Mouse (Mus musculus) forebrain, embryonic 14.5 days (tissue): ENCODE data around the gene Mboat7. TPM values are rescaled to one million over a fixed set of nuclear protein-coding genes. Genes with fewer than 3 reads are reported as not detected.

Experiments used
- ATAC-seq: fragments of 200-750 bp; cut with Nextera tagmentation; 2 replicates; pipeline ENCODE4 v1.8.0; 2017; ENCODE audit warnings: mild to moderate bottlenecking, moderate library complexity
- DNase-seq: peaks from one replicate; pipeline ENCODE4 v3.0.0-alpha.2; 2015; ENCODE audit warnings: low spot score
- H3K27ac ChIP-seq: fragments of 300-500 bp; sonication (generic); 2 replicates; pipeline ENCODE4 v1.5.1; 2014; ENCODE audit warnings: low read depth, mild to moderate bottlenecking, control low read depth, low read length, moderate library complexity
- H3K27me3 ChIP-seq: fragments of 300-500 bp; sonication (generic); replicated peaks from 2 replicates; pipeline ENCODE4 v1.6.1; 2014; ENCODE audit warnings: low read length, control low read depth, mixed read lengths; ENCODE audit not compliant: control insufficient read depth, insufficient read depth
- H3K36me3 ChIP-seq: fragments of 300-500 bp; sonication (generic); 2 replicates; pipeline ENCODE4 v1.6.1; 2014; ENCODE audit warnings: low read length, control low read depth; ENCODE audit not compliant: control insufficient read depth, insufficient read depth
- H3K4me1 ChIP-seq: fragments of 300-500 bp; sonication (generic); 2 replicates; pipeline ENCODE4 v1.6.1; 2014; ENCODE audit warnings: antibody characterized with exemption, low read length, control low read depth; ENCODE audit not compliant: control insufficient read depth, insufficient read depth
- H3K4me2 ChIP-seq: fragments of 300-500 bp; sonication (generic); 2 replicates; pipeline ENCODE4 v1.6.1; 2014; ENCODE audit warnings: mild to moderate bottlenecking, control low read depth, low read length
- H3K4me3 ChIP-seq: fragments of 300-500 bp; sonication (generic); 2 replicates; pipeline ENCODE4 v1.5.1; 2014; ENCODE audit warnings: low read depth, low read length, control low read depth
- H3K9ac ChIP-seq: fragments of 300-500 bp; sonication (generic); 2 replicates; pipeline ENCODE4 v1.6.1; 2014; ENCODE audit warnings: mild to moderate bottlenecking, low read length, control low read depth, moderate library complexity
- H3K9me3 ChIP-seq: fragments of 300-500 bp; sonication (generic); replicated peaks from 2 replicates; pipeline ENCODE4 v1.6.1; 2016; ENCODE audit warnings: low read length, control low read depth, mixed read lengths; ENCODE audit not compliant: control insufficient read depth
- WGBS: fragments of 180-500 bp; shearing (Covaris S2); extraction: QIAGEN DNeasy Blood & Tissue Kit; methylation state at CpG from one replicate; pipeline ENCODE4 v1.1.7; 2014; 5-methylcytosine and 5-hydroxymethylcytosine counted together
- polyA plus RNA-seq: library from polyadenylated mRNA; unstranded; fragments of >200 nt; fragmentation: Nextera tagmentation; extraction: Ambion mirVana; gene quantifications from 2 replicates; pipeline ENCODE4 v1.2.1, GENCODE M21; 2014

Gene Mboat7
- polyA plus RNA-seq, 1 experiment from 2014 or later = 35.1 TPM

DNA sequence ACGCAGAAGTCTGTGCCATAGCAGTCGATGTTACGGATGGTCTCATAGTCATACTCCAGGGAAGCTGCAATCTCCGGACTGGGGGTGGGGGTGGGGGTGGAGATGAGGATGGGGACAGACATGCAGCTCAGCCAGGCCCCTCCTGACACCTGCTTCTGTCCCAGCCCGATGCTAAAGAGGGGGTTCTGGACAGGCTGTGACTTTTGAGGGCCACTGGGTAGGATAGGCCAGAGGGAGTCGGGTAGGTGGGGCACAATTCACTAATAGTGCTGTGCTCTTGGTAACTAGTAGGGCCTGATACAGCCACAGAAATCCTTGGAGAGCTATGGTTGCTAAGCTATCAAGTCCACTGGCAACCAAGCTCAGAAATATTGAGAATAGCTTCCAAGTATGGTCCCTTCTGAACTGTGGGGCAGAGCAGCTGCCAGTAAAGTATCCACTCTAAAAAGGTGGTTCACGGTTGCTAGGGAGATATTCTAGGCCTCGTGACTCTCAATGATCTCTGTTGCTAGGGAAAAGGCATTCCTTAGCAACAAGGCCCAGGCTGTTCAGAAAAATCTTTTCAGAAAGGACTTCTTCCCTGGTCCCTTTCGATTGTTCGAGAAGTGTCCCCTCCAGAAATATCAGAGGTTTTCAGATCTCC is 9.3 kb downstream of the Mboat7 start:
- Histone ChIP-seq H3K27ac (peak overlapping the region; percentile 65), H3K4me1 (peaks cover 7% of the 10 kb centered on the region), H3K4me3 (no peak overlapping the region), H3K9ac (no peak overlapping the region), H3K27me3 (no peaks in the 10 kb centered on the region), H3K9me3 (no peaks in the 10 kb centered on the region), H3K36me3 (peaks cover 37% of the 10 kb centered on the region), H3K4me2 (no peak overlapping the region)
- WGBS = 71% methylated on average over 10 of the region's 10 CpGs
- DNase-seq = peak; percentile 67
- peak; percentile 74; the same call in 1 of the 2 replicates for ATAC-seq

DNA sequence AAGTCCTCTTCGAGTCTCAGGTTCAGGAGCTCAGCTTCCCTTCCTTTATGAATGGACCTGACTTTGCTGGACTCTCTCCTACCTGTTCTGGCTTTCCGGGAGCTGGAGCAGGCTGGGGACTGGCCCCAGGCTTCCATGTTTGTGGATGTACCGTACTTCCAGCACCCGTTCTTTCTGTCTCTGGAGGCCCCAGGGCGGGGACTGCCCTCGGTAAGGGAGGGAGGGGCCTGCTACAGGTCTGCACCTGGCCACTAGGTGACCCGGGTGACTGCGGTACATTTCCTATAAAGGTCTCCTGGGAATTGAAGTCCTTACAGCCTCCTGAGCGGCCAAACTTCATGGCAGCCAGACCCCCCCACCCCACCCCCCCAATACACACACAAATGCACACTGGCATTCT is 16.0 kb downstream of the Mboat7 start, which contains the start of gene Tmc4:
Tmc4 (minus strand) TSS at position 212 of the 400 bp plus-strand sequence.
- 0 out of 2 replicates have a peak within 1 kb of the TSS, but pooled peaks have one; percentile 3 for H3K9ac ChIP-seq
- 0 out of 2 replicates have a peak, but pooled peaks cover 7% of the 10 kb centered on the region for H3K36me3 ChIP-seq
- no peaks in the 10 kb centered on the region for H3K9me3 ChIP-seq
- no peak within 1 kb of the TSS for H3K4me3 ChIP-seq
- H3K27ac ChIP-seq = no peak within 1 kb of the TSS
- no peak for DNase-seq
- H3K27me3 ChIP-seq = no peaks in the 10 kb centered on the region
- 54% methylated on average over 9 of the region's 9 CpGs for WGBS
- no peak for ATAC-seq
- H3K4me2 ChIP-seq = no peak within 1 kb of the TSS
- no peaks in the 10 kb centered on the region for H3K4me1 ChIP-seq

GRCm38 (mm10) chr7:3676371-3676770 is 17.0 kb downstream of the Mboat7 start:
- H3K4me1 ChIP-seq = no peaks in the 10 kb centered on the region
- H3K27ac ChIP-seq = no peak overlapping the region
- H3K4me3 ChIP-seq = no peak overlapping the region
- WGBS = 88% methylated on average over 12 of the region's 12 CpGs
- no peak overlapping the region for H3K4me2 ChIP-seq
- no peaks in the 10 kb centered on the region for H3K9me3 ChIP-seq
- no peaks in the 10 kb centered on the region for H3K27me3 ChIP-seq
- ATAC-seq = no peak
- 0 out of 2 replicates have a peak overlapping the region, but pooled peaks have one; percentile 3 for H3K9ac ChIP-seq
- no peak for DNase-seq
- H3K36me3 ChIP-seq = 0 out of 2 replicates have a peak, but pooled peaks cover 4% of the 10 kb centered on the region

- no peak for DNase-seq
- Histone ChIP-seq H3K4me1 (no peaks in the 10 kb centered on the region), H3K27ac (no peak overlapping the region), H3K4me3 (no peak overlapping the region), H3K9ac (no peak overlapping the region), H3K4me2 (no peak overlapping the region), H3K36me3 (0 out of 2 replicates have a peak, but pooled peaks cover 4% of the 10 kb centered on the region), H3K9me3 (no peaks in the 10 kb centered on the region), H3K27me3 (no peaks in the 10 kb centered on the region)
- 77% methylated on average over 3 of the region's 3 CpGs for WGBS
- no peak for ATAC-seq
Measured at GRCm38 (mm10) chr7:3675228-3675548, 18.1 kb downstream of the Mboat7 start.

DNA sequence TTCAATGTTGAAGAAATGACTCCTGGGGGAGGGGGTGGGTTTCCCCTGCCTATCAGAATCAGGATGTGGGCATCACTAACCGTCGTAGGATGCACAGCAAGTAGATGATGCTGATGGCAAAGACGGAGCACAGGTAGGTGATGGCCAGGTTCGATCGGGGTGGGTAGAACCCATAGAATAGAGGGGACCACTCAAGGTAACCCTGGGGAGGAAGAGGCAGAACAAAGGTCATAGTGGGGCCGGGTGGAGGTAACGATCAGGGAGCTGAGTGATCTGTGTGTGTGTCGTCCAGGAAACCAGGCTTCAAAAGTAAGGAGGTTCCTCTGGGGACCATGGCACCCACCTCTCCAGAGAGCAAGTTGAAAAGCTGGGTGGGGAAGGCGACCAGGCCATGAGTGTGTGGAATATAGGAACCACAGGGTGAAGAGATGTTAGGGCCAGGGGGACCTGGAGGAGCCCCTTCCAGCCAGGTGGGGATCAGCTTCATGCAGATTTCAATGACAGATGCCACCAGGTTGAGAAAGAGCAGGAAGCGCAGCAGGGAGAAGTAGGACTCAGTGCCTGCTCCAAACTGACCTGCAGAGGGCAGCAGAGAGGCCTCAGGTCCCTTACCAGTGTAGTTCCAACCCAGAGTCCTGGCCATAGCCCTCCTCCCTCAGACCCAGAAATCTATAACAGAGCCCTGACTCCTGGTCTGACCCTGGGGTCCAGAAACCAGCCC is 18.7 kb downstream of the Mboat7 start:
- ATAC-seq = peak; percentile 90
- H3K27ac ChIP-seq = no peak overlapping the region

GRCm38 (mm10) chr7:3666921-3667391 is 26.4 kb downstream of the Mboat7 start:
- H3K9me3 ChIP-seq = no peaks in the 10 kb centered on the region
- peaks cover 10% of the 10 kb centered on the region for H3K4me1 ChIP-seq
- WGBS = 19% methylated on average over 14 of the region's 14 CpGs
- ATAC-seq (no peak), DNase-seq (no peak)
- H3K36me3 ChIP-seq = peaks cover 16% of the 10 kb centered on the region
- no peaks in the 10 kb centered on the region for H3K27me3 ChIP-seq
- no peak overlapping the region for H3K4me3 ChIP-seq
- H3K27ac ChIP-seq = no peak overlapping the region
- no peak overlapping the region for H3K9ac ChIP-seq
- H3K4me2 ChIP-seq = no peak overlapping the region

More for the DNA sequence above, 18.7 kb downstream of the Mboat7 start:
- no peaks in the 10 kb centered on the region for H3K27me3 ChIP-seq
- no peaks in the 10 kb centered on the region for H3K4me1 ChIP-seq
- 0 out of 2 replicates have a peak, but pooled peaks cover 4% of the 10 kb centered on the region for H3K36me3 ChIP-seq
- no peak overlapping the region for H3K4me2 ChIP-seq
- DNase-seq = peak; percentile 87
- H3K4me3 ChIP-seq = no peak overlapping the region
- WGBS = 73% methylated on average over 10 of the region's 10 CpGs
- no peak overlapping the region for H3K9ac ChIP-seq
- H3K9me3 ChIP-seq = no peaks in the 10 kb centered on the region

DNA sequence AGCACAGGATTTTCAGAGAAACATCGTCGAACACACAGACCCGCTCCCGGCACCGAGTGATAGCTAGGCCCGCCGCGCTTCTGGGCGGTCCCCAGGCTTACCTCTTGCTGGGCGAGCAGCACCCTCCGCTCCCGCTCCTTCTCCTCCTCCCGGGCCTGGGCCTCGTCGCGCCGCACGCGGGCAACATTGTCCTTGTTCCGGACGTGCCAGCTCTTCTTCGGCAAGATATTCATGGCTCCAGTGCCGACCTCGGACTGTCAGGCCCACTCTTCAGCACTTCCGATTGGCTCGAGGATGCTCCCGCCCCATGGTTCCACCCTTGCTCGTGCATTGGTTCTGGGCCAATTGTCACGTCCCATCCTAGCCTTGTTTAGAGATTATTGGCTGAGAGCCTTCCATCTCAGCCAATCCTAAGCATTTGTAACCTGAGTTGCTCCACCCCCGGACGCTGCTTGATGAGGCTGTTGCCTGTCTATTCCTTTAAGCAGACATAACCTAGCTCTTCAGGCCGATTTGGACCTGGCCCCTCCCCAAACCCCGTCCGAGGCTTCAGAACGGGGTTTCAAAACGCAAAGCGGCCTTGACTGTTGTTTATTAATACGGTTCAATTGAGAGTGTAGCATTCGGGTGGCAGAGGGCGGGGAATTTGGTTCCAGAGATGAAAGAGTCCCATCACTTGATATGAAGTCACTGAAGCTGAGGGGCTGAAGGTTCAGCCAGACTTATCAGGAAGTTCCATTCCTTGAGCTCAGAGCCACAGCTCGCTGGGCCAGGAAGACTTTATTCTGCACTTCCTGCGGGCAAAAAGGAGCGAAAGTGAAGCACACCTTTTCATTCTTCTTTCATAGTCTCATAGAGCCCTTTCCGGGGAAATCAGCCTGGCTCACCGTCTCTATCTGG is 27.9 kb downstream of the Mboat7 start, which contains the start of gene Leng1:
Leng1 (minus strand) TSS at position 626 of the 900 bp plus-strand sequence.
- 4% methylated on average over 45 of the region's 45 CpGs for WGBS
- H3K9me3 ChIP-seq = no peaks in the 10 kb centered on the region
- no peaks in the 10 kb centered on the region for H3K27me3 ChIP-seq
- ATAC-seq = peak; percentile 99
- peak within 1 kb of the TSS; percentile 69 for H3K4me3 ChIP-seq
- peak within 1 kb of the TSS; percentile 84 for H3K4me2 ChIP-seq
- peak within 1 kb of the TSS; percentile 76 for H3K9ac ChIP-seq
- peaks cover 31% of the 10 kb centered on the region for H3K36me3 ChIP-seq
- DNase-seq = peak; percentile 99
- H3K27ac ChIP-seq = peak within 1 kb of the TSS; percentile 80
- peaks cover 10% of the 10 kb centered on the region for H3K4me1 ChIP-seq

DNA sequence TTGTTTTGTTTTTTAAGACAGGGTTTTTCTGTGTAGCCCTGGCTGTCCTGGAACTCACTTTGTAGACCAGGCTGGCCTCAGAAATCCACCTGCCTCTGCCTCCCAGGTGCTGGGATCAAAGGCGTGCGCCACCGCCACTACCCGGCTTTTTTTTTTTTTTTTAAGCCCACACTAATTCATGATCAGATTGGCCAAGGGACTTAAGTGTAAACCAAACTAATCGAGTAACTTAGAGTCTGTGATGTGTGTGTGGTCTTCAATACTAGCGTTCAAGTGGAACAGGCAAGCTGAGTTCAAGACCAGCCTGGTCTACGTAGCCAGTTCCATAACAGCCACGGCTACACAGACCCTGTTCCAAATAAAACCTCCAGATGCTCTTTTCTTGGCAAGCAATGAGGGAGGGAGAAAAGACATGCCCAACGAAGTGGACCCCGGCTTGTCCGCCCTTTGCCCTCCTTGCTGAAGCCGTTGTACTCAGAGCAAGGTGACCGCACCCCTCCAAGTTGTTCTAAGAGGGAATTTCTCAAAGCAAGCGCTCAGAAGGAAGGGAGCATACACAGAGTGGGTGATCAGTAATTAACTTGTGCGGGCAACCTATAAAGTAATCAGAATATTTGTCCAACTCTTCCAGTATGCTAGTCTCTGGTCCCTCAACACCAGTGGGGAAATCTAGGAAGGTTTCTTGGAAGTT is 28.7 kb downstream of the Mboat7 start:
- Histone ChIP-seq H3K27me3 (no peaks in the 10 kb centered on the region), H3K4me1 (peaks cover 10% of the 10 kb centered on the region), H3K9me3 (no peaks in the 10 kb centered on the region), H3K9ac (peak overlapping the region; percentile 76), H3K4me2 (peak overlapping the region; percentile 84), H3K4me3 (peak overlapping the region; percentile 69), H3K36me3 (peaks cover 39% of the 10 kb centered on the region), H3K27ac (peak overlapping the region; percentile 80)
- WGBS = 31% methylated on average over 15 of the region's 15 CpGs
- DNase-seq (peak; percentile 11), ATAC-seq (peak; percentile 37)
